Mouse (Mus musculus): ENCODE measurements around the gene Hck. TPM values are rescaled to one million over a fixed set of nuclear protein-coding genes. Genes with fewer than 3 reads are reported as not detected.
A peak's percentile ranks its signal among the peaks of the same experiment; 100 is the strongest.

The Hck gene
- total RNA-seq, 2 experiments from 2014 or later, result 2.6 to 3.2 TPM

DNA sequence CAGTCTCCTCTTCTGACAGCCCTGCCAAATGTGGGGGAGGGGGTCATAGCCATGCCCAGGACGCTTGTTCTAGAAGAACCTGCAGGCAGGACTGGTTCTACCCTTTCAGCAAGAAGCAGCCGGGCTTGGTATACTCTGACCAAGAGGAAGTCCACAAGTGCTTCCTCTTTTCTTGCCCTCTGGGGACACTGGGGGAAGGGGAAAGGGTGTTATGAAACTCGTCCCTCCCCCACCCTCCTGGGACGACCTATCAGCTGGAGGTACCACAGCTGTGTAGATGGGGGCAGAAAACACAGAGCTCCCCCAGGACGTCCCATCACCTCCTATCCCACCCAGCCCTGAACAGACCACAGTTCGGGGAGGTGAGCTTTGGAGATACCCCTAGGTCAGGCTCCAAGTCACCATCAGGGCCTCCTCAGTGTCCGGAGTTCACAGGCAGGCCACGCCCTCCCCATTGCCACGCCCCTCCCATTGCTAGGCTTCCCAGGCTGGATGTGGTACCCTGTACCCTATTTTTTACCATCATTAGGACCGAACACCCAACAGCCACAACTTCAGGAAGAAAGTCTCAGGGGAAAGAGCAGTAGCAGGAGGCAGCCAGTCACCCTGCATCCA is 17.6 kb upstream of the Hck start:
- DNase-seq (ENCODE audit: low spot score in 2 of 2), result no peak

- no peak for DNase-seq (ENCODE audit: low spot score in 2 of 2)
Observed at GRCm38 (mm10) chr2:153107046-153107766, 1.1 kb upstream of the Hck start.

DNA sequence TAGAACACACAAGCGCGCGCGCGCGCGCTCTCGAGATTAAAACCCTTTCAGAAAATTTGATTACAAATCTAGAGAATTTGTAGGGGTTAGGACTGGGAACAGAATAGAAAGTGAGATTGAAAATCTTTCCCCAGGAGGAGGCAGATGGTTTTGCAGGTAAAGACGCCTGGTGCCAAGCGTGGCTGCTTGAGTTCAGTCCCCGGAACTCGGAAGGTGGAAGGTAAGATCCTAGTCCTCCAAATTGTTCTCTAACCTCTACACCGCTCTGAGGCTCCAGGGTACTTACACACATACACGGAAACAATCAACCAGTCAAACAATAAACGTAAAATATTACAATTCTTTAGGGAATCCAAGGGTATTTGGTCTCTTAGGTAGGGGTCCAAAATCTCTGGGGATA is 466 bp upstream of the Hck start:
- DNase-seq (ENCODE audit: low spot score in 2 of 2), result no peak

- no peak for DNase-seq (ENCODE audit: low spot score in 2 of 2)
Observed at GRCm38 (mm10) chr2:153109596-153109995, 1.3 kb downstream of the Hck start.

- no peak for DNase-seq (ENCODE audit: low spot score in 2 of 2)
Observed at GRCm38 (mm10) chr2:153111298-153111697, 3.0 kb downstream of the Hck start.

DNA sequence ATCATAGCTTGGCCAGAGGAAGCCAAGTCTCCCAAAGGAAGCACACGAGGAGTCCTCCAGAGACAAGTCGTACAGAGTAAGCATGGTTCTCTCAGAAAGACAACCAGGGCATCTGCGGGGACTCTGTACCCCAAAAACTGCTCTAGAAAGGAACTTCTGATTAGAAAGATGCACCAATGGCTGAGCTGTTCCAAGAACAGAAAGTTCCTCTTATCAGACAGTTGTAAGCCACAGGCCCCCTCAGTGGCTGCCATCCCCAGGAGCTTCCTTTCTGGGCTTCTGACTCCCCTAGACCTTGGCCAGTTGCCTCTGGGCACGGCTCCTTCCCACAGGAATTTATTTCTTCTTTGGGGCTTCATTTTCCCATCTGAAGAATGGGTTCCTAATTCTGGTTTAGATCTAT is 7.4 kb downstream of the Hck start:
- DNase-seq (ENCODE audit: low spot score in 2 of 2), result no peak

DNA sequence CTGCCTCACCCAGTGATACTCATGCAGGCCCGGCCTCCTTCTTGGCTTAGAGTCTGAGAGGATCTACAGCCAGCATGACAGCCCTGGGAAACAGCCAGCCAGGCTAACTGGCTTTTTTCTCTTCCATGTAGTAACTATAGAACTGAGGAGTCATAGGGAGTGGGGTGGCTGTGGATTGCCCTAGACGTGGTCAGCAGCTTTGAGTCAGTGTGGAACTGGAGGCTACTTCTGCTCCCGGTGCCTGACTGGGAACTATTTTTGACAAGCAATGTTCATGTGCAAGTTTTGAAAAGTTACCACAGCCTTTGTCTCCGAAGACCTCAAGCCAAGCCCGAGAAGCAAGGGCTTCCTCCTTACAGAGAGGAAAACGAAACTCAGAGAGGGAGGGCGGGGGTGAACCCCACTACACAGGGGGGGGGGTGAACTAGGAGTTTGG is 8.8 kb downstream of the Hck start:
- DNase-seq (ENCODE audit: low spot score in 2 of 2), result no peak

DNA sequence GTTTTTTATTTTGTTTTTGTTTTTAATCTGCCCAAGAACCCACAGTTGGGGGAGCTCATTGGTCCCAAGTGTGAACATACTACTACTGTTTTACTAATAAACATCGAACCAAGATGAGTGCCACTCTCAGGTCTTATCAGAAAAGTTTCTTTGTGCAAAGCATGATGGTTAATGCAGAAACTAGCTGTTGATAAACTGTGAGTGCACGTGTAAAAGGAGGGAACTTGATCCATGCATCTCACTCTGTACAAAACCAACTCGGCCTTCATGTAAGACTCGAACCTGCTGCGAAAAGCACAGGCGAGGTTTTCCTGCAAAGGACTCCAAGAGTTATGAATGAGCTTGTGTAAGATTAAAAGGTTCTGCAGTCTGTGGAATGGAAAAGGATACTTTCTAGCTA is 11.2 kb downstream of the Hck start:
- no peak for DNase-seq (ENCODE audit: low spot score in 2 of 2)

GRCm38 (mm10) chr2:153120126-153120525 is 11.9 kb downstream of the Hck start:
- no peak for DNase-seq (ENCODE audit: low spot score in 2 of 2)

DNA sequence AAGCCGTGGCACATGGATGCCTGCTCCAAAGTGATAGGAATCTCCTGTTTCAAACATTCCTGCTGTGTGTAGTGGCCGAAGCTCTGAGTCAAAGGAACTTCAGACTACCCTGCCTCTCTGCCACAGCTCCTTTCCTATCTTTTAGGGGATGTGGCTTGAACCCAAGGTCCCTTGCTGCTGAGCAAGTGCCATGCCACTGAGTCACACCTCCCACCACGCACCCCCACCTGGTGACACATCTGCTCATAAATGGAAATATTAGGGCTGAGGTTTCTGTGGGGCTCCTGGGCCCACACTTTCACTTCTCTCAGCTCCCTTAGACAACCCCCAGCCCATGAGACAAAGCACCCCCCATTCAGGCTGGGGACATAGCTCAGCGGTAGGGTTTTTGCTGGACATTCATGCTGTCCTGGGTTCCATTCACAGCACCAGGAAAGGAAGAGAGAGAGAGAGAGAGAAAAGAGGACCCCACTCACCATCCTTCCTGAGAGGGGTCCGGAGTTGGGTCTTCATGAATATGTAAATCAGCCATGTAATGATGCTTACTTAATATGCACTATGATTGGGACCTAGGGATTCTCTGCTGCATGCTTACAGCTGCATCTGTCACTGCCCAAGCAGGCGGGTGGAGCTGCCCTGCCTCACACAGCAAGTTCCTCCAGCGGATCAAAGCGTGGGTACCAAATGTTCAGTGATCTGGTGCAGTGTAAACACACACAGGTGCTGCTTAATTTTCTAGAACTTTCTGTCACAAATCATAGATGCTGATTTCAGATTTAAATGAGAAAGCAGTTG is 13.8 kb downstream of the Hck start:
- no peak for DNase-seq (ENCODE audit: low spot score in 2 of 2)

- DNase-seq (ENCODE audit: low spot score in 2 of 2), result no peak
Observed at GRCm38 (mm10) chr2:153122701-153123100, 14.4 kb downstream of the Hck start.

- no peak for DNase-seq (ENCODE audit: low spot score in 2 of 2)
Observed at GRCm38 (mm10) chr2:153125875-153126274, 17.6 kb downstream of the Hck start.

GRCm38 (mm10) chr2:153131019-153131418 is 22.8 kb downstream of the Hck start:
- no peak for DNase-seq (ENCODE audit: low spot score in 2 of 2)

DNA sequence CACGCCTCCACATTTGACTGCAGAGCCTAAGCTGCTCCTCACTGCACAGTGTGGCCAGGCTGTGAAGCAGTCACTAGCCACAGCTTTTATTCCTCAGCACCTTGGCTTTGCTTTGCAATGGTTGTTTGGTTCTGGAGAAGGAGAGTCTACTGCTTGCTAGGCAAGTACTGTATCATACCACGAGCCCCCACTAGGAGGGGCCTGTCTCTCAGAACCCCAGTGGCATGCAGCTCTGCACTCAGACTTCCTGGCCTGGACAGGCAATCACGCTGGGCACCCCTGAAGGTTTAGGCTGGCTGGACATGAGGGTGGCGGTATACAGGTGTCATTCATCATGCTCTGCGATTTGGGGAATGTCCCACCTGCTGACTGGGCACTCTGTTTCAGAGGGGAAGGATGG is 26.0 kb downstream of the Hck start:
- no peak for DNase-seq (ENCODE audit: low spot score in 2 of 2)

DNA sequence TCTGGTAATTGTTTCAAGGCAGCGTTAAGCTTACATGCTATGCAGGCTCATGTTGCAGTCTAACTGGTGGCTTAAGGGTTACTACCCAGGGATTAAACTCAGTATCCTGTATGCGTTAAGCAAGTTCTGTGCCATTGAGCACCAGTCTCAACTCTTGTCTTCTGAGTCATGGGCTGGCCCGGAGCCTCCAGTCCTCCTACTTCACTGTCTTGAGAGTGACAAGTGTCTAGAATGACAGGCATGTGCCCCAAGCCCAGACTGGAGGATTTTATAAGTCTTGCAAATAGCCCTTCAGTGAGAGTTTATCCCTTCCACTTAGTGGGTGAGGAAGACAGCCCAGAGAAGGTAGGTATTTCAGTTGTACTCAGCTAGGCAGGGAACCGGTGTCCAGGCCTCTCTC is 27.9 kb downstream of the Hck start:
- DNase-seq (ENCODE audit: low spot score in 2 of 2), result no peak

DNA sequence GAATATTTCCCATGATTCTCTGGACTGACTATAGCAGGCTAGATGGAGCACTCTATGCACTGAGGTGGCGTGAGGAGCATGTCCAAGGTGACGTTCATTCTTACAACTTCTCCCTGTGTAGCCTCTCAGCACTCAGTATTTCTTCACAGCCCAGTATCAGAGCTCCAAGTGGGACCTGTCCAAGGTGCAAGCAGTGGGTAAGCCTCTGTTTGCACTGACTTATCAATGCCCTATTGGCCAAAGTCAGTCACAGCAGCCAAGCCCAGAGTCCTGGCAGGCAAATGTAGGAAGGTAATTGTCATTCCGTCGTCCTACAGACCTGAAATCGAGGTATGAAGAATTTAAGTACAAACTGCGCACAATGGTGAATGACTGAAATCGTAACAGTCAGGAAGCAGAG is 30.9 kb downstream of the Hck start:
- DNase-seq (ENCODE audit: low spot score in 2 of 2), result no peak

DNA sequence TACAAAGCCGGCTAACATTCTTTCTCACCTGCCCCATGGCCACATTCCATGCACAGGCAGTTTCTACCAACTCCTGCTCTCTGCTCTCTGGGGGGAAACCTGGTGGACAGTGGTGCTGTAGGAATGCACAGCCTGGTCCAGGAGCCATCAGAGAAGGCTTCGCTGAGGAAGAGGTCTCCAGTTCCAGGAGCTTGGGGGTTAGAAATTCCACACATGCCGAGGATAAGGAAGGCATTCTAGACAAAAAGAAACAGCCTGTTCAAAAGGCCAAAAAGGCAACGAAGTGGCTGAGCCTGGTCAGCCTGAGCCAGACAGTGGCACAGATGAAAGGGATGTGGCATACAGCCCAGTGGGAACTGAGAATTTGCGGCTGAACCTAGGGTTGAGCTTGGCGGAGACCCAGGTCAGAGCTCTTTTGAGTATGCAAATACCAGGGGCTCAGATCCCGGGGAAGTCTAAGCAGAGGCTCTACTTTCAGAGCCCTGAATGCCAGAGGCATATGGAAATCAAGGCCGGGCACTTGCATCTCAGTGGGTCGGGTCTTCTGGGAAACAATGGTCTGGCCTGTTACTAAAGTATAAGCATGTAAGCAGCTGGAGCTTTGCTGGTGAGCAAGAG is 31.8 kb downstream of the Hck start:
- peak in 1 of 2 experiments; percentile 47 for DNase-seq (ENCODE audit: low spot score in 2 of 2)

DNA sequence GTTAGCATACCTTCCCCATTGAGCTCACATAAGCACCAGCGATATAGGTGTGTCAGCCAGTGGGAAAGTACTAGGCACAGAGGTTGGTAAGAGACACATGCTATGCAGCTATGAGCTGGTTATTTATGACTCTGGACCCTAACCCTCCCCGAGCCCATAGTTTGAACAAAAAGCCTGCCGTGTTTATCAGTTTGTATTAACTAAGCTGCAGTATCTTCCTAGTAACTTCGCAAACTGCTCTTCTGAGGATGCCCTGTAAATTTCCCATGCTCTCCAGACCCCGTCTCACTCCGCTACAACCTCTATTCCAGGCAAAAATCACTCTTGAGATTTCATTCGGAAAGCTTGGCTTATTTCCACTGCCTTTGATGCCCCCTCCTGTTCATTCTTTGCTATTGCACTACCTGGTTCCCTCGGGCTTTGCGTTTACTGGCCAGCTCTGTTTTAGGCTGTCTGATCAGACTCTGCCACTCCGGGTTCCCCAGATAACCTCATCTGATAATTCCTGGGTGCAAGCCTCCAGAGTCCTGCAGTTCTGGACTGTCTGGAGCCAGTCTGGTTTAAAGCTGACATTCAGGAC is 34.4 kb downstream of the Hck start:
- peak; percentile 65 to 73 for DNase-seq (ENCODE audit: low spot score in 2 of 2)

GRCm38 (mm10) chr2:153145346-153145745 is 37.1 kb downstream of the Hck start:
- DNase-seq (ENCODE audit: low spot score in 2 of 2), result no peak

- DNase-seq (ENCODE audit: low spot score in 2 of 2), result no peak
Observed at GRCm38 (mm10) chr2:153147236-153147635, 39.0 kb downstream of the Hck start.

DNA sequence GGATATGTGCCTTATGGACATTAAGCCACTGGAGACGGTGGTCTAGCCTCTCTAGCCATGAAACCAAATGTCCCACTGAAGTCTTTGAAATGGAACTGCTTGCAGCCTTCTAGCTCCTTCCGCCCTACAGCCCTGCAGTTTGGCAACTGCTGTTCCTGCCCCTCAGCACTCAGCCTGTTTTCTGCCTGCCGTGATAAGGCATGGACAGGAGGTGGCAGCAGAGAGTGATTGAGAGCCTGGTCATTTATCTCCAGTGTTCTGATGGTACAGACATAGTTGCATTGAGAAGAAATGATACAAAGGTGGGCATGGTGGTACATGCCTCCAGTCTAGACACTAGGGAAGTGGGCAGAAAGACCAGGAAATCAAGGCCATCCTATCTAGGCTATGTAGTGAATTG is 39.4 kb downstream of the Hck start:
- DNase-seq (ENCODE audit: low spot score in 2 of 2), result peak; percentile 82 to 84

Measured in layer of hippocampus, postnatal 10 days (tissue).